Mouse (Mus musculus): ENCODE data around the gene Slc16a10.

GRCm38 (mm10) chr10:40107995-40108394 lies 34.1 kb downstream of the Slc16a10 start:
- TF ChIP-seq CTCF (conservative IDR thresholded peaks at IDR 0.05; ENCODE audit: insufficient read depth, insufficient read length, low read depth, low read length) = no peak
- TF ChIP-seq POLR2A (IDR thresholded peaks at IDR 0.05; ENCODE audit: low read depth, low read length) = no peak

Measured in kidney, adult 2 months (tissue).